Mouse (Mus musculus) T-helper 17 cell (primary cell): ENCODE measurements at regions not wholly inside any gene's neighbourhood (a gene's known extent, or its start where the extent isn't known, plus 50 kb on each side); places are given as distances from the start of the nearest gene placed in this dataset.

Source experiments
- in situ Hi-C, 2 experiments: fragments of 300-600 bp; cut with MboI, MseI; formaldehyde crosslinking; loops; 1 replicate in 1 of 2; 2 replicates in 1 of 2; pipeline ENCODE4 v1.15.1; 2025; ENCODE audit warnings: high pct_unique_total_duplicates in 2 of 2

- in situ Hi-C loops = no loop called here
These were observed 368.8 kb upstream of the Plscr5 start for GRCm38 (mm10) chr9:91823733-91824487.

- in situ Hi-C loops = no loop called here
These were observed 374.0 kb upstream of the Plscr5 start for GRCm38 (mm10) chr9:91818616-91819328.

GRCm38 (mm10) chr9:91803372-91803961, 389.3 kb upstream of the Plscr5 start:
- in situ Hi-C loops = no loop called here

- in situ Hi-C loops = no loop called here
These were observed 393.9 kb upstream of the Plscr5 start for GRCm38 (mm10) chr9:91798837-91799225.

GRCm38 (mm10) chr9:91798171-91798836, 394.4 kb upstream of the Plscr5 start:
- in situ Hi-C loops = no loop called here

- in situ Hi-C loops = no loop called here
These were observed 395.8 kb upstream of the Plscr5 start for GRCm38 (mm10) chr9:91796976-91797375.

- in situ Hi-C loops = loop anchor here in 1 of 2 experiments (10.0 kb wide), 1 partner anchor 602 kb away; no protein-coding TSS in a partner anchor
These were observed 387.3 kb upstream of the Zic1 start for GRCm38 (mm10) chr9:91752935-91753334.

GRCm38 (mm10) chr9:91711106-91711505, 345.5 kb upstream of the Zic1 start:
- in situ Hi-C loops = no loop called here

GRCm38 (mm10) chr9:91680859-91681258, 315.2 kb upstream of the Zic1 start:
- in situ Hi-C loops = no loop called here

- in situ Hi-C loops = no loop called here
These were observed 301.1 kb upstream of the Zic1 start for GRCm38 (mm10) chr9:91666667-91667066.

GRCm38 (mm10) chr9:91660089-91660488, 294.5 kb upstream of the Zic1 start:
- in situ Hi-C loops = no loop called here

GRCm38 (mm10) chr9:91654071-91654470, 288.5 kb upstream of the Zic1 start:
- in situ Hi-C loops = no loop called here

- in situ Hi-C loops = no loop called here
These were observed 286.9 kb upstream of the Zic1 start for GRCm38 (mm10) chr9:91652384-91653100.

GRCm38 (mm10) chr9:91610401-91610800, 244.8 kb upstream of the Zic1 start:
- in situ Hi-C loops = no loop called here

GRCm38 (mm10) chr9:91609457-91610166, 244.0 kb upstream of the Zic1 start:
- in situ Hi-C loops = no loop called here

GRCm38 (mm10) chr9:91601740-91602139, 236.1 kb upstream of the Zic1 start:
- in situ Hi-C loops = no loop called here

GRCm38 (mm10) chr9:91591915-91592314, 226.3 kb upstream of the Zic1 start:
- in situ Hi-C loops = no loop called here

- in situ Hi-C loops = no loop called here
These were observed 223.1 kb upstream of the Zic1 start for GRCm38 (mm10) chr9:91588756-91589155.

- in situ Hi-C loops = no loop called here
These were observed 222.3 kb upstream of the Zic1 start for GRCm38 (mm10) chr9:91587861-91588260.

GRCm38 (mm10) chr9:91587271-91587670, 221.7 kb upstream of the Zic1 start:
- in situ Hi-C loops = no loop called here

GRCm38 (mm10) chr9:91586635-91587034, 221.0 kb upstream of the Zic1 start:
- in situ Hi-C loops = no loop called here
